Mouse (Mus musculus) heart, embryonic 14.5 days (tissue): Measurements from ENCODE around the gene Gm26602. TPM values are rescaled to one million over a fixed set of nuclear protein-coding genes. Genes with fewer than 3 reads are reported as not detected.

ENCODE experiments used
- ATAC-seq: fragments of 200-750 bp; cut with Nextera tagmentation; 2 replicates; pipeline ENCODE4 v1.8.0; 2017; ENCODE audit warnings: low read depth, moderate TSS enrichment; ENCODE audit not compliant: insufficient number of reproducible peaks, insufficient read depth, low FRiP score
- H3K27ac ChIP-seq, 2 experiments: fragments of 200-500 bp in 1 of 2; fragments of 300-500 bp in 1 of 2; sonication (generic) in 1 of 2; replicated peaks in 1 of 2; 2 replicates each; pipeline ENCODE4 v1.5.1; 2012 to 2014; ENCODE audit warnings: low read depth in 2 of 2, low read length in 2 of 2, control low read depth in 1 of 2, mild to moderate bottlenecking in 1 of 2, mixed read lengths in 1 of 2; ENCODE audit not compliant: control insufficient read depth in 1 of 2, insufficient read depth in 1 of 2
- H3K27me3 ChIP-seq: fragments of 300-500 bp; sonication (generic); 2 replicates; pipeline ENCODE4 v1.6.1; 2014; ENCODE audit warnings: mild to moderate bottlenecking, low read length, control low read depth; ENCODE audit not compliant: control insufficient read depth, insufficient read depth
- H3K36me3 ChIP-seq: fragments of 300-500 bp; sonication (generic); 2 replicates; pipeline ENCODE4 v1.6.1; 2014; ENCODE audit warnings: mild to moderate bottlenecking, control low read depth, low read length, mixed read lengths; ENCODE audit not compliant: control insufficient read depth, insufficient read depth
- H3K4me1 ChIP-seq, 2 experiments: fragments of 200-500 bp in 1 of 2; fragments of 300-500 bp in 1 of 2; sonication (generic) in 1 of 2; 2 replicates each; pipeline ENCODE4 v1.6.1; 2012 to 2014; ENCODE audit warnings: low read length in 2 of 2, control low read depth in 1 of 2, mixed read lengths in 1 of 2; ENCODE audit not compliant: control insufficient read depth in 2 of 2, insufficient read depth in 2 of 2
- H3K4me2 ChIP-seq: fragments of 300-500 bp; sonication (generic); 2 replicates; pipeline ENCODE4 v1.6.1; 2014; ENCODE audit warnings: mild to moderate bottlenecking, low read length
- H3K4me3 ChIP-seq, 2 experiments: fragments of 200-500 bp in 1 of 2; fragments of 300-500 bp in 1 of 2; sonication (generic) in 1 of 2; 2 replicates each; pipeline ENCODE4 v1.5.1; 2012 to 2014; ENCODE audit warnings: low read length in 2 of 2, mild to moderate bottlenecking in 2 of 2, control low read depth in 1 of 2, low read depth in 1 of 2, moderate library complexity in 1 of 2; ENCODE audit not compliant: control insufficient read depth in 1 of 2, insufficient read depth in 1 of 2
- H3K9ac ChIP-seq: fragments of 300-500 bp; sonication (generic); 2 replicates; pipeline ENCODE4 v1.6.1; 2014; ENCODE audit warnings: mild to moderate bottlenecking, low read length
- H3K9me3 ChIP-seq: fragments of 300-500 bp; sonication (generic); 2 replicates; pipeline ENCODE4 v1.6.1; 2016; ENCODE audit warnings: low read length, control low read depth; ENCODE audit not compliant: control insufficient read depth
- WGBS: fragments of 180-500 bp; shearing (Covaris S2); extraction: QIAGEN DNeasy Blood & Tissue Kit; methylation state at CpG from one replicate; pipeline ENCODE4 v1.1.7; 2014; 5-methylcytosine and 5-hydroxymethylcytosine counted together
- polyA plus RNA-seq: library from polyadenylated mRNA; unstranded; fragments of >200 nt; fragmentation: Nextera tagmentation; extraction: Ambion mirVana; gene quantifications from 2 replicates; pipeline ENCODE4 v1.2.1, GENCODE M21; 2014

Gene Gm26602
- polyA plus RNA-seq, 1 experiment from 2014 or later, result not detected

- peaks cover 79% of the 10 kb centered on the region for H3K36me3 ChIP-seq
- WGBS, result 57% methylated on average over 20 of the region's 20 CpGs
- ATAC-seq, result no peak
- H3K4me2 ChIP-seq, result no peak overlapping the region
- no peaks in the 10 kb centered on the region for H3K4me1 ChIP-seq
- no peaks in the 10 kb centered on the region for H3K27me3 ChIP-seq
- H3K9me3 ChIP-seq, result no peaks in the 10 kb centered on the region
- H3K4me3 ChIP-seq, result no peak overlapping the region
- no peak overlapping the region for H3K9ac ChIP-seq
- H3K27ac ChIP-seq, result no peak overlapping the region
These were observed 13.1 kb upstream of the Gm26602 start for GRCm38 (mm10) chr10:79897316-79898245.

- no peak for ATAC-seq
- no peak overlapping the region for H3K4me3 ChIP-seq
- no peaks in the 10 kb centered on the region for H3K27me3 ChIP-seq
- WGBS, result 63% methylated on average over 2 of the region's 2 CpGs
- no peak overlapping the region for H3K27ac ChIP-seq
- peaks cover 95% of the 10 kb centered on the region for H3K36me3 ChIP-seq
- H3K9me3 ChIP-seq, result no peaks in the 10 kb centered on the region
- no peak overlapping the region for H3K4me2 ChIP-seq
- no peak overlapping the region for H3K9ac ChIP-seq
- H3K4me1 ChIP-seq, result no peaks in the 10 kb centered on the region
These were observed 9.7 kb upstream of the Gm26602 start for GRCm38 (mm10) chr10:79900951-79901410.

- WGBS, result 97% methylated on average over 9 of the region's 9 CpGs
- Histone ChIP-seq H3K4me3 (no peak overlapping the region), H3K4me1 (peaks cover 0 to 5% of the 10 kb centered on the region in 2 experiments; a peak in 2 of 4 replicates), H3K9ac (no peak overlapping the region), H3K27ac (no peak overlapping the region), H3K9me3 (no peaks in the 10 kb centered on the region), H3K4me2 (no peak overlapping the region), H3K27me3 (no peaks in the 10 kb centered on the region), H3K36me3 (peaks cover 72% of the 10 kb centered on the region)
- no peak for ATAC-seq
These were observed 3.9 kb upstream of the Gm26602 start for GRCm38 (mm10) chr10:79906712-79907111.

GRCm38 (mm10) chr10:79907415-79907814 is 3.2 kb upstream of the Gm26602 start:
- Histone ChIP-seq H3K4me2 (no peak overlapping the region), H3K36me3 (peaks cover 71% of the 10 kb centered on the region), H3K9me3 (no peaks in the 10 kb centered on the region), H3K9ac (no peak overlapping the region), H3K27me3 (no peaks in the 10 kb centered on the region), H3K4me1 (peaks cover 0 to 5% of the 10 kb centered on the region in 2 experiments; a peak in 2 of 4 replicates), H3K27ac (no peak overlapping the region), H3K4me3 (no peak overlapping the region)
- no peak for ATAC-seq
- WGBS, result 95% methylated on average over 10 of the region's 10 CpGs

- WGBS, result 2% methylated on average over 52 of the region's 52 CpGs
- H3K4me3 ChIP-seq, result peak within 1 kb of the TSS; percentile 72 to 89
- no peaks in the 10 kb centered on the region for H3K27me3 ChIP-seq
- no peaks in the 10 kb centered on the region for H3K9me3 ChIP-seq
- H3K27ac ChIP-seq, result peak within 1 kb of the TSS; percentile 94 to 97
- peak within 1 kb of the TSS; percentile 63 for H3K4me2 ChIP-seq
- peaks cover 63% of the 10 kb centered on the region for H3K36me3 ChIP-seq
- peak within 1 kb of the TSS; percentile 92 for H3K9ac ChIP-seq
- H3K4me1 ChIP-seq, result peaks cover 0 to 5% of the 10 kb centered on the region in 2 experiments; a peak in 2 of 4 replicates
- peak; percentile 95 for ATAC-seq
These were observed 2.2 kb upstream of the Gm26602 start, which contains the start of gene Med16 for GRCm38 (mm10) chr10:79908167-79909091. Med16 (minus strand) TSS chr10:79908923.

- ATAC-seq, result no peak; the same call in 1 of the 2 replicates
- peak overlapping the region; percentile 6 to 30; a peak in 3 of 4 replicates for H3K27ac ChIP-seq
- no peaks in the 10 kb centered on the region for H3K27me3 ChIP-seq
- H3K9ac ChIP-seq, result peak overlapping the region; percentile 92
- WGBS, result 23% methylated on average over 14 of the region's 14 CpGs
- no peaks in the 10 kb centered on the region for H3K9me3 ChIP-seq
- H3K4me1 ChIP-seq, result peaks cover 2 to 10% of the 10 kb centered on the region in 2 experiments; a peak in 2 of 4 replicates
- H3K4me3 ChIP-seq, result peak overlapping the region in 1 of 2 experiments; percentile 72; a peak in 2 of 4 replicates
- H3K36me3 ChIP-seq, result peaks cover 57% of the 10 kb centered on the region
- H3K4me2 ChIP-seq, result peak overlapping the region; percentile 63
These were observed 1.3 kb upstream of the Gm26602 start for GRCm38 (mm10) chr10:79909092-79909922.
